Mouse (Mus musculus) midbrain, embryonic 12.5 days (tissue): ENCODE data around the gene Rap1gap2. TPM values are rescaled to one million over a fixed set of nuclear protein-coding genes. Genes with fewer than 3 reads are reported as not detected.

Experiments
- ATAC-seq: fragments of 200-750 bp; cut with Nextera tagmentation; 2 replicates; pipeline ENCODE4 v1.8.0; 2017; ENCODE audit warnings: low read depth, moderate TSS enrichment, moderate library complexity; ENCODE audit not compliant: low FRiP score
- H3K27ac ChIP-seq: fragments of 300-500 bp; sonication (generic); replicated peaks from 2 replicates; pipeline ENCODE4 v1.5.1; 2016; ENCODE audit warnings: mild to moderate bottlenecking
- H3K27me3 ChIP-seq: fragments of 300-500 bp; sonication (generic); 2 replicates; pipeline ENCODE4 v1.6.1; 2016; ENCODE audit warnings: mild to moderate bottlenecking
- H3K36me3 ChIP-seq: fragments of 300-500 bp; sonication (generic); 2 replicates; pipeline ENCODE4 v1.6.1; 2016
- H3K4me1 ChIP-seq: fragments of 300-500 bp; sonication (generic); 2 replicates; pipeline ENCODE4 v1.6.1; 2016
- H3K4me2 ChIP-seq: fragments of 300-500 bp; sonication (generic); replicated peaks from 2 replicates; pipeline ENCODE4 v1.6.1; 2016; ENCODE audit warnings: mild to moderate bottlenecking, moderate library complexity
- H3K4me3 ChIP-seq: fragments of 300-500 bp; sonication (generic); 2 replicates; pipeline ENCODE4 v1.5.1; 2016; ENCODE audit warnings: mild to moderate bottlenecking
- H3K9ac ChIP-seq: fragments of 300-500 bp; sonication (generic); replicated peaks from 2 replicates; pipeline ENCODE4 v1.6.1; 2016; ENCODE audit warnings: mild to moderate bottlenecking, moderate library complexity
- H3K9me3 ChIP-seq: fragments of 300-500 bp; sonication (generic); 2 replicates; pipeline ENCODE4 v1.6.1; 2016; ENCODE audit warnings: mild to moderate bottlenecking
- WGBS: fragments of 180-500 bp; shearing (Covaris S2); methylation state at CpG from one replicate; pipeline ENCODE4 v1.1.7; 2016; 5-methylcytosine and 5-hydroxymethylcytosine counted together
- polyA plus RNA-seq: library from polyadenylated mRNA; unstranded; fragments of >200 nt; fragmentation: Nextera tagmentation; extraction: Ambion mirVana; gene quantifications from 2 replicates; pipeline ENCODE4 v1.2.1, GENCODE M21; 2016

The Rap1gap2 gene
- polyA plus RNA-seq, 1 experiment from 2014 or later: 6.1 TPM

- 0% methylated on average over 54 of the region's 63 CpGs for WGBS
- H3K27me3 ChIP-seq: peaks cover 54% of the 10 kb centered on the region
- peak within 1 kb of the TSS; percentile 58 for H3K4me3 ChIP-seq
- H3K27ac ChIP-seq: no peak within 1 kb of the TSS
- no peaks in the 10 kb centered on the region for H3K9me3 ChIP-seq
- peak; percentile 80 for ATAC-seq
- H3K36me3 ChIP-seq: no peaks in the 10 kb centered on the region
- peak within 1 kb of the TSS; percentile 75 for H3K4me2 ChIP-seq
- H3K4me1 ChIP-seq: peaks cover 10% of the 10 kb centered on the region
- peak within 1 kb of the TSS; percentile 67 for H3K9ac ChIP-seq
Measured at GRCm38 (mm10) chr11:74619201-74619955, 8.7 kb upstream of the Rap1gap2 start, which contains the start of gene Ccdc92b. Gene Ccdc92b (plus strand): TSS chr11:74619605.

GRCm38 (mm10) chr11:74615571-74615970, 4.9 kb upstream of the Rap1gap2 start:
- no peak overlapping the region for H3K27ac ChIP-seq
- peaks cover 14% of the 10 kb centered on the region for H3K4me1 ChIP-seq
- no peak overlapping the region for H3K4me2 ChIP-seq
- H3K9ac ChIP-seq: no peak overlapping the region
- WGBS: 59% methylated on average over 5 of the region's 5 CpGs
- no peak for ATAC-seq
- H3K9me3 ChIP-seq: no peaks in the 10 kb centered on the region
- H3K36me3 ChIP-seq: no peaks in the 10 kb centered on the region
- no peak overlapping the region for H3K4me3 ChIP-seq
- H3K27me3 ChIP-seq: peaks cover 70% of the 10 kb centered on the region

- ATAC-seq: no peak
- Histone ChIP-seq H3K4me1 (peaks cover 8% of the 10 kb centered on the region; the same call in 1 of the 2 replicates), H3K9me3 (no peaks in the 10 kb centered on the region), H3K36me3 (no peaks in the 10 kb centered on the region), H3K9ac (no peak overlapping the region), H3K27ac (no peak overlapping the region), H3K4me2 (no peak overlapping the region), H3K27me3 (peaks cover 70% of the 10 kb centered on the region), H3K4me3 (no peak overlapping the region)
- 67% methylated on average over 4 of the region's 4 CpGs for WGBS
Measured at GRCm38 (mm10) chr11:74613428-74613827, 2.7 kb upstream of the Rap1gap2 start.

- 24% methylated on average over 7 of the region's 7 CpGs for WGBS
- Histone ChIP-seq H3K4me3 (no peak overlapping the region), H3K27me3 (peaks cover 59% of the 10 kb centered on the region)
Measured at GRCm38 (mm10) chr11:74611437-74611836, 722 bp upstream of the Rap1gap2 start.

GRCm38 (mm10) chr11:74610068-74610467, 647 bp downstream of the Rap1gap2 start:
- H3K27me3 ChIP-seq: peaks cover 54% of the 10 kb centered on the region
- no peak for ATAC-seq
- H3K27ac ChIP-seq: no peak overlapping the region
- H3K4me1 ChIP-seq: peaks cover 8% of the 10 kb centered on the region; the same call in 1 of the 2 replicates
- H3K4me3 ChIP-seq: 0 out of 2 replicates have a peak overlapping the region, but pooled peaks have one; percentile 48
- no peak overlapping the region for H3K9ac ChIP-seq
- WGBS: 26% methylated on average over 5 of the region's 5 CpGs
- peak overlapping the region; percentile 84 for H3K4me2 ChIP-seq
- H3K9me3 ChIP-seq: no peaks in the 10 kb centered on the region
- H3K36me3 ChIP-seq: no peaks in the 10 kb centered on the region

More at GRCm38 (mm10) chr11:74611437-74611836, 722 bp upstream of the Rap1gap2 start:
- H3K9me3 ChIP-seq: no peaks in the 10 kb centered on the region
- peaks cover 8% of the 10 kb centered on the region; the same call in 1 of the 2 replicates for H3K4me1 ChIP-seq
- no peak for ATAC-seq
- no peak overlapping the region for H3K4me2 ChIP-seq
- H3K27ac ChIP-seq: no peak overlapping the region
- no peak overlapping the region for H3K9ac ChIP-seq
- no peaks in the 10 kb centered on the region for H3K36me3 ChIP-seq

- no peak overlapping the region for H3K4me2 ChIP-seq
- no peak overlapping the region for H3K4me3 ChIP-seq
- 77% methylated on average over 1 of the region's 1 CpGs for WGBS
- no peaks in the 10 kb centered on the region for H3K36me3 ChIP-seq
- no peak for ATAC-seq
- H3K9ac ChIP-seq: no peak overlapping the region
- no peak overlapping the region for H3K27ac ChIP-seq
- H3K4me1 ChIP-seq: no peaks in the 10 kb centered on the region
- H3K27me3 ChIP-seq: peaks cover 4% of the 10 kb centered on the region; the same call in 1 of the 2 replicates
- peaks cover 5% of the 10 kb centered on the region; the same call in 1 of the 2 replicates for H3K9me3 ChIP-seq
Measured at GRCm38 (mm10) chr11:74602286-74602685, 8.4 kb downstream of the Rap1gap2 start.

- H3K36me3 ChIP-seq: no peaks in the 10 kb centered on the region
- H3K4me2 ChIP-seq: no peak overlapping the region
- H3K4me1 ChIP-seq: no peaks in the 10 kb centered on the region
- H3K9me3 ChIP-seq: peaks cover 5% of the 10 kb centered on the region; the same call in 1 of the 2 replicates
- no peak for ATAC-seq
- H3K27ac ChIP-seq: no peak overlapping the region
- H3K4me3 ChIP-seq: no peak overlapping the region
- H3K27me3 ChIP-seq: peaks cover 5% of the 10 kb centered on the region
- H3K9ac ChIP-seq: no peak overlapping the region
Measured at GRCm38 (mm10) chr11:74597990-74598337, 12.8 kb downstream of the Rap1gap2 start.

GRCm38 (mm10) chr11:74597283-74597989, 13.3 kb downstream of the Rap1gap2 start:
- no peak overlapping the region for H3K4me2 ChIP-seq
- no peak overlapping the region for H3K9ac ChIP-seq
- no peaks in the 10 kb centered on the region for H3K4me1 ChIP-seq
- H3K36me3 ChIP-seq: no peaks in the 10 kb centered on the region
- WGBS: 85% methylated on average over 4 of the region's 4 CpGs
- peaks cover 6% of the 10 kb centered on the region; the same call in 1 of the 2 replicates for H3K27me3 ChIP-seq
- peaks cover 5% of the 10 kb centered on the region; the same call in 1 of the 2 replicates for H3K9me3 ChIP-seq
- no peak overlapping the region for H3K4me3 ChIP-seq
- ATAC-seq: no peak
- no peak overlapping the region for H3K27ac ChIP-seq

- H3K4me3 ChIP-seq: no peak overlapping the region
- ATAC-seq: no peak
- 84% methylated on average over 3 of the region's 3 CpGs for WGBS
Measured at GRCm38 (mm10) chr11:74592246-74592645, 18.5 kb downstream of the Rap1gap2 start.

GRCm38 (mm10) chr11:74590691-74591090, 20.0 kb downstream of the Rap1gap2 start:
- Histone ChIP-seq H3K27me3 (peaks cover 55% of the 10 kb centered on the region), H3K9ac (0 out of 2 replicates have a peak overlapping the region, but pooled peaks have one; percentile 46), H3K4me3 (peak overlapping the region; percentile 47), H3K9me3 (no peaks in the 10 kb centered on the region), H3K4me1 (peaks cover 10% of the 10 kb centered on the region; the same call in 1 of the 2 replicates), H3K36me3 (no peaks in the 10 kb centered on the region), H3K27ac (peak overlapping the region; percentile 61; the same call in 1 of the 2 replicates), H3K4me2 (peak overlapping the region; percentile 68)
- no peak for ATAC-seq
- WGBS: 29% methylated on average over 13 of the region's 13 CpGs

More at GRCm38 (mm10) chr11:74592246-74592645, 18.5 kb downstream of the Rap1gap2 start:
- H3K9me3 ChIP-seq: no peaks in the 10 kb centered on the region
- H3K4me1 ChIP-seq: peaks cover 8% of the 10 kb centered on the region; the same call in 1 of the 2 replicates
- no peak overlapping the region for H3K27ac ChIP-seq
- no peak overlapping the region for H3K9ac ChIP-seq
- no peak overlapping the region for H3K4me2 ChIP-seq
- H3K36me3 ChIP-seq: no peaks in the 10 kb centered on the region
- H3K27me3 ChIP-seq: peaks cover 55% of the 10 kb centered on the region

GRCm38 (mm10) chr11:74590239-74590596, 20.5 kb downstream of the Rap1gap2 start:
- peak overlapping the region; percentile 46 for H3K9ac ChIP-seq
- no peaks in the 10 kb centered on the region for H3K9me3 ChIP-seq
- H3K27me3 ChIP-seq: peaks cover 58% of the 10 kb centered on the region
- H3K36me3 ChIP-seq: no peaks in the 10 kb centered on the region
- ATAC-seq: peak; percentile 56; the same call in 1 of the 2 replicates
- H3K4me3 ChIP-seq: peak overlapping the region; percentile 47
- H3K4me1 ChIP-seq: peaks cover 10% of the 10 kb centered on the region; the same call in 1 of the 2 replicates
- H3K27ac ChIP-seq: peak overlapping the region; percentile 61; the same call in 1 of the 2 replicates
- peak overlapping the region; percentile 68 for H3K4me2 ChIP-seq
- 1% methylated on average over 25 of the region's 25 CpGs for WGBS
